Mouse (Mus musculus) intestine, postnatal 0 days (tissue): ENCODE results near the gene Selenow. TPM values are rescaled to one million over a fixed set of nuclear protein-coding genes. Genes with fewer than 3 reads are reported as not detected.

Experiments used
- ATAC-seq: fragments of 200-750 bp; cut with Nextera tagmentation; 2 replicates; pipeline ENCODE4 v1.8.0; 2017; ENCODE audit warnings: mild to moderate bottlenecking, moderate TSS enrichment, moderate library complexity
- H3K27ac ChIP-seq: fragments of 300-500 bp; sonication (generic); 2 replicates; pipeline ENCODE4 v1.5.1; 2014; ENCODE audit warnings: mild to moderate bottlenecking, low read depth, low read length, moderate library complexity
- H3K27me3 ChIP-seq: fragments of 300-500 bp; sonication (generic); replicated peaks from 2 replicates; pipeline ENCODE4 v1.6.1; 2014; ENCODE audit warnings: low read length, mixed read lengths; ENCODE audit not compliant: control insufficient read depth, insufficient read depth
- H3K36me3 ChIP-seq: fragments of 300-500 bp; sonication (generic); 2 replicates; pipeline ENCODE4 v1.6.1; 2014; ENCODE audit warnings: mild to moderate bottlenecking, moderate library complexity; ENCODE audit not compliant: control insufficient read depth, insufficient read depth
- H3K4me1 ChIP-seq: fragments of 300-500 bp; sonication (generic); replicated peaks from 2 replicates; pipeline ENCODE4 v1.6.1; 2014; ENCODE audit warnings: antibody characterized with exemption, low read length, mixed read lengths; ENCODE audit not compliant: control insufficient read depth, insufficient read depth
- H3K4me2 ChIP-seq: fragments of 300-500 bp; sonication (generic); replicated peaks from 2 replicates; pipeline ENCODE4 v1.6.1; 2014; ENCODE audit warnings: low read depth, mild to moderate bottlenecking, moderate library complexity
- H3K4me3 ChIP-seq: fragments of 300-500 bp; sonication (generic); 2 replicates; pipeline ENCODE4 v1.5.1; 2014; ENCODE audit warnings: low read depth, low read length
- H3K9ac ChIP-seq: fragments of 300-500 bp; sonication (generic); 2 replicates; pipeline ENCODE4 v1.6.1; 2014; ENCODE audit warnings: mild to moderate bottlenecking, low read depth, low read length
- H3K9me3 ChIP-seq: fragments of 300-500 bp; sonication (generic); 2 replicates; pipeline ENCODE4 v1.6.1; 2016; ENCODE audit warnings: mixed run types; ENCODE audit not compliant: control insufficient read depth
- CTCF ChIP-seq: sonication (generic); IDR thresholded peaks from 2 replicates; pipeline ENCODE4 v1.5.1; 2016; ENCODE audit warnings: low read depth, mild to moderate bottlenecking, control low read depth, antibody characterized with exemption, moderate library complexity
- WGBS: fragments of 180-500 bp; shearing (Covaris S2); extraction: QIAGEN DNeasy Blood & Tissue Kit; methylation state at CpG from one replicate; pipeline ENCODE4 v1.1.7; 2014; 5-methylcytosine and 5-hydroxymethylcytosine counted together
- polyA plus RNA-seq: library from polyadenylated mRNA; unstranded; fragments of >200 nt; fragmentation: Nextera tagmentation; extraction: Ambion mirVana; gene quantifications from 2 replicates; pipeline ENCODE4 v1.2.1, GENCODE M21; 2015

Gene Selenow
- polyA plus RNA-seq, 1 experiment from 2014 or later = 814 TPM

GRCm38 (mm10) chr7:15948381-15948941 lies 26.3 kb upstream of the Selenow start:
- no peaks in the 10 kb centered on the region for H3K4me1 ChIP-seq
- H3K27ac ChIP-seq = no peak overlapping the region
- peak; percentile 64 for ATAC-seq
- H3K4me3 ChIP-seq = peak overlapping the region; percentile 27
- H3K36me3 ChIP-seq = peaks cover 29% of the 10 kb centered on the region
- H3K4me2 ChIP-seq = peak overlapping the region; percentile 67
- H3K27me3 ChIP-seq = no peaks in the 10 kb centered on the region
- H3K9me3 ChIP-seq = no peaks in the 10 kb centered on the region
- 2% methylated on average over 23 of the region's 23 CpGs for WGBS
- peak; percentile 96 for TF ChIP-seq CTCF
- H3K9ac ChIP-seq = peak overlapping the region; percentile 27; the same call in 1 of the 2 replicates

DNA sequence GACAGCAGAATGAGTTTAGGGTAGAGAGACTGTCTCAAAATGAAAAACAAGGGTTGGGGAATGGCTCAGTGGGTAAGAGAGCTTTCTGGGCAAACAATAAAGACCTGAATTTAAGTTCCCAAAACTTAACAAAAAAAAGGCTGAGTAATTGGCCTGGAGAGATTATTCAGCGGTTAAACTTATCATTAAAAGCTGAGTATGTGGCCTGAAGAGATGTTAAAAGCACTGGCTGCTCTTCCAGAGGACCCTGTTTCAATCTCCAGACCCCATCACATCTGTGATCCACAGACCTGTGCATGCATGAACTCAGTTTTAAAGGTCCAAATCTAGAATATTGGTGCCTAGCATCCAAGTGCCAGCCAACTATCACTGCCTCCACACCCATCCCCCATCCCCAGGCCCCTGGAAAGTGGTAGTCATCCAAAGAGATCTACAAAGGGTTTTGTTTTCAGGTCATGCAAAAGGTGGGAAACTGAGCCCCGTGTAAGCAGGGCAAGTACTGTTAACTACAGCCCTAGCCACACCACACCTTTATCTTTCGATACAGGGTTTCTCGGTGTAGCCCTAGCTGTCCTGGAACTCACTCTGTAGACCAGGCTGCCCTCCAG lies 25.6 kb upstream of the Selenow start:
- peak overlapping the region; percentile 67; the same call in 1 of the 2 replicates for H3K4me2 ChIP-seq
- no peak overlapping the region for H3K27ac ChIP-seq
- ATAC-seq = no peak
- H3K9ac ChIP-seq = no peak overlapping the region
- no peaks in the 10 kb centered on the region for H3K27me3 ChIP-seq
- no peaks in the 10 kb centered on the region for H3K9me3 ChIP-seq
- WGBS = 43% methylated on average over 4 of the region's 4 CpGs
- no peak overlapping the region for H3K4me3 ChIP-seq
- no peak for TF ChIP-seq CTCF
- no peaks in the 10 kb centered on the region for H3K4me1 ChIP-seq
- peaks cover 36% of the 10 kb centered on the region for H3K36me3 ChIP-seq

DNA sequence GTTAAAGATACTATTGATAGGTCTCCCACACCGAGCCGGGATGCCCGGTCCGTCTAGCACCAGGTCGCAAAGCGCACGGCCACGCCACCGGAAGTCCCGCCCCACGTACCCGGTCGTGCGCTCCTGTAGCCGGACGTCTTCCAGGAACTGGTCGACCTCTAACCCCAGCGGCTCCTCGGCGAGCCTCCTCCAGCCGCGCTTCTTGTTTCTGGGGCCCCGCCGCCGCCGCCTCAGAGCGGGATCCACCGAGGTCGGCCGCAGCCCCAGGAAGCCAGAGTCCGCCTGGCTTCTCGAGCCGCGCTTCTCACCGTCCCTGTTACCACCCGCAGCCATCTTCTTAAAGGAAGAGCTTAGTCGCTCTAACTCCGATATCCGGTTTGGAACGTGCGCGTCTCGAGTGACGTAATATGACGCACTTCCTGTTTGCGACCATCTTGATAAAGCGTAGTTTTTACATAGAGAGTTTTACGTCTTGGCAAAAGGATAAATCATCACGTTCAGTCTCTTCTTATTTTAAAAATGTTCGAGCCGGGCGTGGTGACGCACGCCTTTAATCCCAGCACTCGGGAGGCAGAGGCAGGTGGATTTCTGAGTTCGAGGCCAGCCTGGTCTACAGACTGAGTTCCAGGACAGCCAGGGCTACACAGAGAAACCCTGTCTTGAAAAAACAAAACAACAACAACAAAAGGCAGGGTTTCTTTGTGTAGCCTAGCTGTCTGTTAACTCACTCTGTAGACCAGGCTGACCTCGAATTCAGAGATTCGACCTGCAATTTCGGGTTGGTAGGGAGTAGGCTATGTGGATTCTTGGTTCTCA lies 23.7 kb upstream of the Selenow start, which contains the start of gene Nop53:
Gene Nop53, minus strand, starts transcription at position 354 of the 816 bp plus-strand sequence.
- Histone ChIP-seq H3K9me3 (no peaks in the 10 kb centered on the region), H3K9ac (peak within 1 kb of the TSS; percentile 58), H3K36me3 (peaks cover 45% of the 10 kb centered on the region), H3K27ac (peak within 1 kb of the TSS; percentile 88), H3K27me3 (no peaks in the 10 kb centered on the region), H3K4me1 (no peaks in the 10 kb centered on the region), H3K4me2 (peak within 1 kb of the TSS; percentile 64), H3K4me3 (peak within 1 kb of the TSS; percentile 66)
- TF ChIP-seq CTCF = no peak
- WGBS = 2% methylated on average over 59 of the region's 59 CpGs
- peak; percentile 89 for ATAC-seq

DNA sequence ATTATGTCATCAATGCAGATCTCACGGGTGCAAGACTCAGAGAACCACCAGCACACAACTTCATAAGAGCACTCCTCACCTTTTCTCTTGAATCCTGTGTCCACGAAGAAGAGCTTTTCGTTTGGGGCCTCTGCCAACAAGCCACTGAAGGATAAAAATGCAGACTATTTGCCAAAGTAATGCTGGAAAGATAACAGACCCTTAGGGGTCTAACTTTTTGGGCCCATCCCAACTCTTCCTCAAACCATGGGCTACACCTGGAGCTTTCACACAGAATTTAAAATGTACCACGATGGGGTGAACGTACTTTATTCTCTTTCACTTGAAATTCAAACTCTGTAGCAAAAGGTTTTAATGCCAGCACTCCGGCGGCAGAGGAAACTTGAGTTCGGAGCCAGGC lies 23.0 kb upstream of the Selenow start:
- H3K27me3 ChIP-seq = no peaks in the 10 kb centered on the region
- no peaks in the 10 kb centered on the region for H3K9me3 ChIP-seq
- H3K9ac ChIP-seq = peak overlapping the region; percentile 58
- H3K27ac ChIP-seq = no peak overlapping the region
- no peak for ATAC-seq
- WGBS = 8% methylated on average over 8 of the region's 8 CpGs
- no peak for TF ChIP-seq CTCF
- H3K4me1 ChIP-seq = no peaks in the 10 kb centered on the region
- H3K4me2 ChIP-seq = peak overlapping the region; percentile 64
- peaks cover 48% of the 10 kb centered on the region for H3K36me3 ChIP-seq
- H3K4me3 ChIP-seq = peak overlapping the region; percentile 66

DNA sequence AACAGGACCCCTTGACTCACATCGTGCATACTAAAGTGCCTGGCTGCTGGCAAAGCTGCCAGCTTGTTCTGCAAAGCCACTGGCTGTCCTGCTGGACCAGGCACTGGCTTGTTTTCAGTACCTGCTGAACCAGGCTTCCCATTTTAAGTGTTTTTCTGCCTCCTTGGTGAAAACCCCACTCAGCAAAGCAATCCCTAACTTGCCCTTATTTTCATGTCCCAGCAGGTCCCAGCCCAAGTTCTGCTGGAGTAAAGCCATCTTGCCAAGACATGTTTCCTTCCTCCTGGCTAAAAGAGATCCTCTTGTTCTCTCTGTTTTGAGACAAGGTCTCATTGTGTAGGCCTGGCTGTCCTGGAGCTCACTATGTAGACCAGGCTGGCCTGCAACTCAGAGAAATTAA lies 22.1 kb upstream of the Selenow start:
- 90% methylated on average over 1 of the region's 1 CpGs for WGBS
- no peak overlapping the region for H3K4me3 ChIP-seq
- peaks cover 50% of the 10 kb centered on the region for H3K36me3 ChIP-seq
- no peaks in the 10 kb centered on the region for H3K9me3 ChIP-seq
- TF ChIP-seq CTCF = no peak
- H3K4me1 ChIP-seq = no peaks in the 10 kb centered on the region
- no peak overlapping the region for H3K27ac ChIP-seq
- no peak overlapping the region for H3K9ac ChIP-seq
- H3K4me2 ChIP-seq = no peak overlapping the region
- H3K27me3 ChIP-seq = no peaks in the 10 kb centered on the region
- no peak for ATAC-seq

GRCm38 (mm10) chr7:15938621-15939020 lies 16.4 kb upstream of the Selenow start:
- no peak for TF ChIP-seq CTCF
- H3K4me3 ChIP-seq = no peak overlapping the region
- 100% methylated on average over 3 of the region's 3 CpGs for WGBS

More at GRCm38 (mm10) chr7:15938621-15939020, 16.4 kb upstream of the Selenow start:
- Histone ChIP-seq H3K27me3 (no peaks in the 10 kb centered on the region), H3K4me2 (no peak overlapping the region), H3K9ac (no peak overlapping the region), H3K9me3 (no peaks in the 10 kb centered on the region), H3K4me1 (no peaks in the 10 kb centered on the region), H3K27ac (no peak overlapping the region), H3K36me3 (peaks cover 72% of the 10 kb centered on the region)
- ATAC-seq = no peak
